Mouse (Mus musculus): ENCODE data around the gene E430018J23Rik. TPM values are rescaled to one million over a fixed set of nuclear protein-coding genes. Genes with fewer than 3 reads are reported as not detected.
"Not testable (repeated sequence)": the region's sequence is repeated elsewhere in the genome, so short reads cannot be mapped to it uniquely, and the experiment has no call there.

The E430018J23Rik gene
- polyA plus RNA-seq (2015; fragmentation: Nextera tagmentation; extraction: Ambion mirVana): 6.3 and 6.6 TPM in 2 replicates

DNA sequence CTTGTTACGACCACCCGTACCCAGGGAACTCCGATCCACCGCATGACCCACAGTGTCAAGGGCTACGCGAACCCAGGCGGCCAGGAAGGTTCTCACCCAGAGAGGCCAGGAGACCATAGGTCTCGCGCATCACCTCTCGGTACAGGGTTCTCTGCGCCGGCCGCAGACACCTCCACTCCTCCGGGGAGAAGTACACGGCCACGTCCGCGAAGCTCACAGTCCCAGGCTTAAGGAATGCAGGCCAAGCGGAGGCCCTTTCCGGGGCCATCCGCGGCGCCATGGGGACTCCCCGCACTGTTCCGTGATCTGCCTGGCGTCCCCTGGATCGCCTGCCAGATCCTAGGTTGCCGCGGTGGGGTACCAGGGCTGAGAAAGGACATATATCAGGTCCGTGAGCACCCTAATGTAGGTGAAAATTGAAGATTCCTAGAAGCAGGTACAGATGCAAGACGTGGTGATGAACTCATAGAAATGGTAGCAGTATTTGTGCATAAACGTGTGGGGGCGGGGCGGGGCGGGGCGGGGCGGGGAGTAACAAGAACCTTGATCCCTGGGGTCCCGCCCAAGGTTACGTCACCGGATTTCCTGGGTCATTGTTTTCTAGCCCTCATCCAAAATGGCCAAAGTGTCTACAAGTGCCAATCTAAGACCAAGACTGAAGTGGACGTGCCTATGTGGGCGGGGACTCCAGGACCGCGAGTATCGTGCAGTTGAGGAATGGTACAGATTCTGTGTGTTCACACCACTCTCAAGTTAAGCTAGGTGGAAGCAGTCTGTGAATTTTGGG is at the start of gene E430018J23Rik:
E430018J23Rik (minus strand) TSS at position 473 of the 787 bp plus-strand sequence.
- 1% methylated on average over 45 of the region's 45 CpGs for WGBS
- peaks cover 15% of the 10 kb centered on the region for H3K4me1 ChIP-seq
- H3K4me2 ChIP-seq: peak within 1 kb of the TSS; percentile 84
- H3K9ac ChIP-seq: peak within 1 kb of the TSS; percentile 92
- H3K27me3 ChIP-seq (replicated peaks): no peaks in the 10 kb centered on the region
- H3K36me3 ChIP-seq (replicated peaks): no peaks in the 10 kb centered on the region
- peak within 1 kb of the TSS; percentile 82 for H3K4me3 ChIP-seq
- peak within 1 kb of the TSS; percentile 93 for H3K27ac ChIP-seq
- peak; percentile 94 for ATAC-seq (replicated peaks)
- no peaks in the 10 kb centered on the region for H3K9me3 ChIP-seq

DNA sequence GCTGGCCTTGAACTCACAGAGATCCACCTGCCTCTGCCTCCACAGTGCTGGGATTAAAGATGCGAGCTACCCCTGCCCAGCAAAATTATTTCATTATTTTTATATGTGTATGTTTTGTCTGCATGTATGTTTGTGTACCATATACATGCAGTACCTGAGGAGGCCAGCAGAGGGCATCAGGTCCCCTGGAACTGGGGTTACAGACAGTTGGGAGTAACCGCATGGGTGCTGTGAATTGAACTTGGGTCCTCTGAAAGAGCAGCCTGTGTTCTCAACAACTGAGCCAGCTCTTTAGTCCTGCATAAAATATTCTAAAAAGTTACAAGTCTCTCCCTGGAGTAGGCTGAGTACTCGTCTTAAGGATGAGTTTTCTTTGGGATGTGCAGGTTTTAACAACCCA is 44.3 kb upstream of the E430018J23Rik start:
- no peak for ATAC-seq (replicated peaks)
- H3K27me3 ChIP-seq (replicated peaks): no peaks in the 10 kb centered on the region
- WGBS: 91% methylated on average over 3 of the region's 3 CpGs
- no peaks in the 10 kb centered on the region for H3K4me1 ChIP-seq
- no peak overlapping the region for H3K27ac ChIP-seq
- H3K4me3 ChIP-seq: no peak overlapping the region
- H3K4me2 ChIP-seq: no peak overlapping the region
- no peaks in the 10 kb centered on the region; the same call in 1 of the 2 replicates for H3K36me3 ChIP-seq (replicated peaks)
- H3K9ac ChIP-seq: no peak overlapping the region
- H3K9me3 ChIP-seq: no peaks in the 10 kb centered on the region; the same call in 1 of the 2 replicates

DNA sequence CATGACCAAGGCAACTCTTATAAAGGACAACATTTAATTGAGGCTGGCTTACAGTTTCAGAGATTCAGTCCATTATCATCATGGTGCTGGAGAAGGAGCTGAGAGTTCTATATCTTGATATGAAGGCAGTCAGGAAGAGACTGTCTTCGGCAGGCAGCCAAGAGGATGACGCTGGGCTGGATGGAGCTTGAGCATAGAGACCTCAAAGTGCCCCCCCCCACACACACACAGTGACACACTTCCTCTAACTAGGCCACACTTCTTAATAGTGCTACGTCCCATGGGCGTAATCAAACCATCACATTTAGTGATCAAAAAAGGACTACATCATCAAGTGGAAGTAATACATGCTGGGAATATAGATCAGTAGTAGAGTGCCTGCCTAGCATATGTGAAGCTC is 41.8 kb upstream of the E430018J23Rik start:
- 93% methylated on average over 4 of the region's 4 CpGs for WGBS
- no peak overlapping the region for H3K9ac ChIP-seq

DNA sequence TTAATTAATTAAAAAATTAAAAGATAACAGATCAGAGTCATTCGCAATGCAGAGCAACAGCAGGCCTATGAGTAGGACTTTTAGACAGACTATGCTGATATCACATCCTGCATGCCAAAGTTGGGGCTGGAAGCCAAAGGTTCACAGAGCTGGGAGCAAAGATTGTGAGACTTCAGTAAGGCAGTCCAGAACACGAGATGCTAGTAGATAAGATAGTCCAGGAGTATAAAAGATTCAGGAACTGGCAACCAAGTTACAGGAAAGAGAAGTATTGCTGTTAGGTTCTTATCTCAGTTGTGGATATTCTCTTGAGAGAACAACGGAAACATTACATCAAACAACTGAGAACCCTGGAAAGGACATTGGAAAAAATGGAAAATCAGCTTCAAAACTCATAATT is 32.9 kb upstream of the E430018J23Rik start:
- no peaks in the 10 kb centered on the region for H3K9me3 ChIP-seq
- no peak for ATAC-seq (replicated peaks)
- peaks cover 7% of the 10 kb centered on the region for H3K4me1 ChIP-seq
- no peak overlapping the region for H3K4me3 ChIP-seq
- 74% methylated on average over 3 of the region's 3 CpGs for WGBS
- no peak overlapping the region for H3K27ac ChIP-seq
- no peaks in the 10 kb centered on the region for H3K36me3 ChIP-seq (replicated peaks)
- H3K27me3 ChIP-seq (replicated peaks): peaks cover 15% of the 10 kb centered on the region
- no peak overlapping the region for H3K4me2 ChIP-seq
- H3K9ac ChIP-seq: no peak overlapping the region

More for the DNA sequence above, 41.8 kb upstream of the E430018J23Rik start:
- Histone ChIP-seq H3K27me3 (replicated peaks) (no peaks in the 10 kb centered on the region), H3K4me3 (no peak overlapping the region), H3K4me1 (no peaks in the 10 kb centered on the region), H3K36me3 (replicated peaks) (no peaks in the 10 kb centered on the region), H3K27ac (no peak overlapping the region), H3K9me3 (no peaks in the 10 kb centered on the region; the same call in 1 of the 2 replicates), H3K4me2 (no peak overlapping the region)
- ATAC-seq (replicated peaks): no peak

DNA sequence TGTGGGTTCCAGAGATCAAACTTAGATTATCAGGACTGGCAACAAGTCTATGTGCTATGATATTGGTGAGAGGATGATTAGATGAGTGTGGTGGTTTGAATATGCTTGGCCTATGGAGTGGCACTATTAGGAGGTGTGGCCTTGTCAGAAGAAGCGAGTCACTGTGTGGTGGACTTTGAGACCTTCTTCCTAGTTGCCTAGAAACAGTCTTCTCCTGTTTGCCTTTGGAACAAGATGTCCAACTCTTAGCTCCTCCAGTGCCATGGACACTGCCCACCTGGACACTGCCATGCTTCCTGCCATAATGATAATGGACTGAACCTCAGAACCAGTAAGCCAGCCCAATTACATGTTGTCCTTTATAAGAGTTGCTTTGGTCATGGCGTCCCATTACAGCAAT is 32.5 kb upstream of the E430018J23Rik start:
- no peak overlapping the region for H3K27ac ChIP-seq
- ATAC-seq (replicated peaks): no peak
- H3K9ac ChIP-seq: no peak overlapping the region
- no peak overlapping the region for H3K4me2 ChIP-seq
- H3K36me3 ChIP-seq (replicated peaks): no peaks in the 10 kb centered on the region
- H3K4me1 ChIP-seq: peaks cover 11% of the 10 kb centered on the region
- 95% methylated on average over 2 of the region's 2 CpGs for WGBS
- peaks cover 15% of the 10 kb centered on the region for H3K27me3 ChIP-seq (replicated peaks)
- no peaks in the 10 kb centered on the region for H3K9me3 ChIP-seq
- H3K4me3 ChIP-seq: no peak overlapping the region

DNA sequence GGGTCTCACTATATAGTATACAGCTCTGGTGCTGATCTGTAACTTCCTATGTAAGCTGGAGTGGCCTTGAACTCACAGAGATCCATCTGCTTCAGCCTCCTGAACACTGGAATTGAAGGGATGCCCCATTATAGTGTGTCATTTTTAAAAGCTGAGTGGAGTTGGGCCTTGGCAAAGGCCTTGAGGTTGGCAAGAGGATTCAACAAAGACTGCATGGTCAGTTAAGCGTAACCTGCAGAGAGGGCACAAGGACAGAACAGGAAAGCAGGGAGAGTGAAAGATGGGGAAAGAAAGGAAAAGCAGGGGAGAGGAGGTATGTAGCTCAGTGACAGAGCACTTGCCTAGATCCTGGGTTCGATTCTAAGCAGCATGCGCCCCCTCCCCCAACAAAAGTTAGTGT is 31.9 kb upstream of the E430018J23Rik start:
- ATAC-seq (replicated peaks): no peak
- Histone ChIP-seq H3K27ac (no peak overlapping the region), H3K4me1 (peaks cover 15% of the 10 kb centered on the region), H3K27me3 (replicated peaks) (peaks cover 15% of the 10 kb centered on the region), H3K4me3 (no peak overlapping the region), H3K9me3 (no peaks in the 10 kb centered on the region), H3K36me3 (replicated peaks) (no peaks in the 10 kb centered on the region), H3K9ac (no peak overlapping the region), H3K4me2 (no peak overlapping the region)
- 91% methylated on average over 3 of the region's 3 CpGs for WGBS

DNA sequence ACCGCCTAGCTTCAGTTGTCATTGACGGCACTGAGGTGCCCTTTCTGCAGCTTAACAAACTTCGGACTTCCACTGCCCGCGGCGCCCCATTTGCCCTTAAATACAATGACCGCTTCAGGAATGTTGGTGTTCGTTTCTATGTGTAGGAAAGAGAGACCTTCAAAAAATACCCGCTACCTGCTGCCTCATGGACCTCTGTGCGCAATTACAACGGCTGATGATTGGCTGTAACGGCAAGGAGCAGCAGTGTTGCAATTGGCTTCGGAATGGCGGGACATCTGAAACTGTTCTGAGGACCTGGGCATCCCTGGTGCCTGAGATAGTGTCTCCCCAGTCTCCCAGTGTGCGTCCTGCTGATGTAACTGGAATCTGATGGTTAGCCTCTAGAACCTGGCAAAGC is 28.8 kb upstream of the E430018J23Rik start:
- H3K4me2 ChIP-seq: peak overlapping the region; percentile 96
- 2% methylated on average over 15 of the region's 15 CpGs for WGBS
- no peaks in the 10 kb centered on the region for H3K9me3 ChIP-seq
- peak overlapping the region; percentile 83 for H3K27ac ChIP-seq
- no peaks in the 10 kb centered on the region for H3K36me3 ChIP-seq (replicated peaks)
- H3K4me1 ChIP-seq: peaks cover 15% of the 10 kb centered on the region
- H3K27me3 ChIP-seq (replicated peaks): peaks cover 9% of the 10 kb centered on the region
- peak overlapping the region; percentile 77 for H3K4me3 ChIP-seq
- ATAC-seq (replicated peaks): peak; percentile 86
- H3K9ac ChIP-seq: peak overlapping the region; percentile 86

DNA sequence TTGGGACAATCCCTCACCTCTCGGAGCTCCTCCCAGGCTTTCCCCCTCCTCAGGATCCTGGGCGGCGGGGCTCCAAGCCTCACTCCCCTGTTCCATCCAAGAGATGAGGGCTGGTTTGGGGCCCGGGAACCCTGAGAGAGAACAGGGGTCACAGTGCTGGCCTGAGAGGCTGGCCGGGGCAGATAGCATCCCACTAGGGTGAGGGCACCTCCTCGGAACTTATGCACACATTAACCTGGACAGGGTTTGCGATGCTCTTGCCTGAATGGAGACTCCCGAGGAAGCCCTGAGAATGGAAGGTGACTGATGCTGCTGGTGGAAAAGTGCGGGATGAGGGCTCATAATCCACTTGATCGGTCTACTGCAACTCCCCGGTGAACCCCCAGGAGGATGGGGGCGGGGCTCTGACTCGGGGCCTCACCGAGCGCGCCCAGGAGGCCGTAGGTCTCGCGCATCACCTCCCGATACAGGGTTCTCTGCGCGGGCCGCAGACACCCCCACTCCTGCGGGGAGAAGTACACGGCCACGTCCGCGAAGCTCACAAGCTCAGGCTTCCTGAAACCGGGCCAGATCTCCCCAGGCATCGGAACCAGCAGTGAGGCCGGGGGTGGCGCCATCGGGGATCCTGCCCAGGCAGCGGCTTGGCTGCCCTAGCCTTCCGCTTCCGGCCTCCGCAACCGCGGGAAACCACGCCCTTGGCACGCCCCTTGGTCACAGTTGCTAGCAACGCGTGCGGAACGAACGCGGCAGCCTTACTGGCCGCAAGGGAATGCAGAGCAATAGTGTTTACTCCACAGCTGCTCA is 28.2 kb upstream of the E430018J23Rik start, which contains the start of gene Zfp688:
Zfp688 (minus strand) TSS at position 681 of the 804 bp plus-strand sequence.
- Histone ChIP-seq H3K9me3 (no peaks in the 10 kb centered on the region), H3K4me3 (peak within 1 kb of the TSS; percentile 77), H3K36me3 (replicated peaks) (no peaks in the 10 kb centered on the region), H3K27ac (peak within 1 kb of the TSS; percentile 83), H3K4me1 (peaks cover 15% of the 10 kb centered on the region), H3K27me3 (replicated peaks) (peaks cover 9% of the 10 kb centered on the region), H3K4me2 (peak within 1 kb of the TSS; percentile 96), H3K9ac (peak within 1 kb of the TSS; percentile 86)
- WGBS: under 1% methylated on average over 48 of the region's 48 CpGs
- peak; percentile 95 for ATAC-seq (replicated peaks)

DNA sequence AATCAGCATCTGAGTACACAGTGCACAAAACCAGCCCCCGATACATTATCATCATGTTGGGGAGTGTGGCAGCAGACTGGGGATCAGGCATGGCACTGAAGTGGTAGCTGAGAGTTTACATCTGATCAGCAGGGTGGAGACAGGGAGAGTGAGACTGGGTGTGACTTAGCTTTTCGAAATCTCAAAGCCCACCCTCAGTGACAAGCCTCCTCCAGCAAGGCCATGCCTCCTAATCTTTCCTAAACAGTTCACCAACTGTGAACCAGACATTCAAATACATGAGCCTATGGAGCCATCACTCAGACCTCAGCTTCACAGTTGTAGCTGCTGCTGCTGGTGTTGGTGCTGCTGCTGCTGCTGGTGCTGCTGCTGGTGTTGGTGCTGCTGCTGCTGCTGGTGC is 18.0 kb upstream of the E430018J23Rik start:
- no peak overlapping the region for H3K27ac ChIP-seq
- no peak overlapping the region for H3K4me3 ChIP-seq
- 73% methylated on average over 2 of the region's 2 CpGs for WGBS
- H3K27me3 ChIP-seq (replicated peaks): no peaks in the 10 kb centered on the region
- H3K4me1 ChIP-seq: 0 out of 2 replicates have a peak, but pooled peaks cover 4% of the 10 kb centered on the region
- peaks cover 7% of the 10 kb centered on the region; the same call in 1 of the 2 replicates for H3K36me3 ChIP-seq (replicated peaks)
- ATAC-seq (replicated peaks): no peak
- no peaks in the 10 kb centered on the region for H3K9me3 ChIP-seq
- H3K4me2 ChIP-seq: no peak overlapping the region
- H3K9ac ChIP-seq: no peak overlapping the region

DNA sequence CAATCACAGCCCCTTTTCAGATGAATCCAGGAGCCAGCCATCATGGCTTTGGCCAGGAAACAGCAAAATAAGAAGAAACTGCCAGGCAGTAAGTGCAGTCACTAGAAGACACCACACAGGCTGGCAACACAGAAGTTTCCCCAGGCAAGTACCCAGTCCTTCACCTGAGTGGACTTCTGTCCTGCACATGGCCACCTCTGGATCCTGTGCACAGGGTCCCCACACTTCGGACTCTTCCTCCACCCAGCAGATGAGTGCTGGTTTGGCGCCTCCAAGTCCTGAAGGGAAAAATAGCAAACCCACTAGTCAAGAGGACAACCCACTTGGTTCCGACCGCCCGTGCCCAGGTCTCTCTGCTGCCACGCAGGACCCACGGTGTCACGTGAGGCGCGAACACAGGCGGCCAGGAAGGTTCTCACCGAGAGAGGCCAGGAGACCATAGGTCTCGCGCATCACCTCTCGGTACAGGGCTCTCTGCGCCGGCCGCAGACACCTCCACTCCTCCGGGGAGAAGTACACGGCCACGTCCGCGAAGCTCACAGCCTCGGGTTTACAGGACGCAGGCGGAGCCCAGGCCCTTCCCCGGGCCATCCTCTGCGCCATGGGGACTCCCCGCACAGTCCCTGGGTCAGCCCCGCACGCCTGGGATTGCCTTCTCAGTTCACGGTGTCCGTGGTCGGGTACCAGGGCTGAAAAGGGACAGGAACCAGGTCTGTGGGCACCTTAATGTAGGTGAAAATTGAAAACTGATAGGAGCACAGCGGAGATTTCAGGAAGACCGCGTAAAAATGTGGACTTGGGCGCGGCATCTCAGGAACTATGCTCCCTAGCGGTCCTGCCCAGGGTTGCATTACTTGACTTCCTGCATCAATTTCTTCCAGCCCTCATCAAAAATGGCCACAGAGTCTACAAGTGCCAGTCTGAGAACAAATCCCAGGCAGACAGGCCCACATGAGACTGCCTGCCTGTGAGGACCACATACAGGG is 12.9 kb upstream of the E430018J23Rik start, which contains the start of gene Zfp764:
Zfp764 (minus strand) TSS at position 821 of the 986 bp plus-strand sequence.
- Histone ChIP-seq H3K27ac (peak within 1 kb of the TSS; percentile 80), H3K4me3 (peak within 1 kb of the TSS; percentile 53), H3K4me2 (peak within 1 kb of the TSS; percentile 90), H3K9ac (peak within 1 kb of the TSS; percentile 74)
- ATAC-seq (replicated peaks): peak; percentile 89
- H3K36me3 ChIP-seq (replicated peaks); H3K4me1 ChIP-seq; H3K27me3 ChIP-seq (replicated peaks); H3K9me3 ChIP-seq: not testable (repeated sequence)
- WGBS: 6% methylated on average over 39 of the region's 40 CpGs

DNA sequence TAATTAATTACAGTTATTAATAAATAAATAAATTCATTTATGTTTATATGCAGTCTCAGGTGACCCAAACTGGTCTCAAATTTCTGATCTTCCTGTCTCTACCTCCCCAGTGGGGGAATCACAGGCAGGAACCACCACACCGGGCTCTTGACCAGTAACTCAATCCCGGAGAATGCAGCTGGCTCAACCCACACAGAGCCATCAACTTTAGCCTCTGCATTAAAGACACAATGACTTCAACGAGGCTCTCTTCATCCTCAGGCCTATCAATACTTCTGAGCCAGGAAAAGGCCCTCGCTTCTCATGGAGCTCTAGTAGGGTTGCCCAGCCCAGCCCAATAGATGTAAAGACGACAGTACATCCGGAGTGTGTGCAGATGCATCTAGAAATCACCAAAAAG is 10.7 kb upstream of the E430018J23Rik start:
- H3K27me3 ChIP-seq (replicated peaks): not testable (repeated sequence)

More for the DNA sequence above, 10.7 kb upstream of the E430018J23Rik start:
- not testable (repeated sequence) for ATAC-seq (replicated peaks); H3K9ac ChIP-seq; H3K27ac ChIP-seq; H3K4me1 ChIP-seq; H3K4me3 ChIP-seq; H3K4me2 ChIP-seq; H3K36me3 ChIP-seq (replicated peaks); H3K9me3 ChIP-seq
- WGBS: 96% methylated on average over 6 of the region's 6 CpGs
